Mouse (Mus musculus): Measurements from ENCODE around the gene Tfr2. TPM values are rescaled to one million over a fixed set of nuclear protein-coding genes. Genes with fewer than 3 reads are reported as not detected.

Gene Tfr2
- total and polyA plus RNA-seq, 3 experiments, result 96.2 to 112 TPM; not detected in 1

GRCm38 (mm10) chr5:137568223-137568798 lies 1.3 kb upstream of the Tfr2 start:
- H3K9ac ChIP-seq (ENCODE audit: control insufficient read depth, low read depth, low read length, poor library complexity, severe bottlenecking), result no peak overlapping the region
- no peak overlapping the region for H3K27ac ChIP-seq (ENCODE audit: control insufficient read depth, low read depth, low read length)
- H3K79me2 ChIP-seq (ENCODE audit: control insufficient read depth, insufficient read depth, low read length, poor library complexity), result peaks cover 21% of the 10 kb centered on the region
- H3K4me1 ChIP-seq (ENCODE audit: control insufficient read depth in 1 of 2, insufficient read depth in 2 of 2, low read length in 2 of 2), result peaks cover 0 to 25% of the 10 kb centered on the region in 2 experiments; a peak in 2 of 4 replicates
- H3K9me3 ChIP-seq (replicated peaks; ENCODE audit: insufficient read depth, low read length), result no peaks in the 10 kb centered on the region
- TF ChIP-seq TAL1 (IDR thresholded peaks at IDR 0.05; ENCODE audit: low read length) (no peak), ELF1 (IDR thresholded peaks at IDR 0.05; ENCODE audit: low read depth, low read length) (no peak), ZMIZ1 (IDR thresholded peaks at IDR 0.05; ENCODE audit: low read depth, low read length) (no peak), RCOR1 (IDR thresholded peaks at IDR 0.05; ENCODE audit: low read depth, low read length) (no peak), NELFE (IDR thresholded peaks at IDR 0.05; ENCODE audit: low read depth, low read length) (no peak), MYC (IDR thresholded peaks at IDR 0.05; ENCODE audit: low read depth, low read length) (no peak), SMC3 (IDR thresholded peaks at IDR 0.05; ENCODE audit: low read depth, low read length) (no peak), MYB (IDR thresholded peaks at IDR 0.05; ENCODE audit: low read depth, low read length) (no peak), MAFK (IDR thresholded peaks at IDR 0.05; ENCODE audit: borderline replicate concordance, low read depth, low read length) (no peak), ETS1 (IDR thresholded peaks at IDR 0.05; ENCODE audit: low read depth, low read length) (no peak), POLR2AphosphoS2 (IDR thresholded peaks at IDR 0.05; ENCODE audit: low read length) (no peak), RAD21 (IDR thresholded peaks at IDR 0.05; ENCODE audit: low read depth, low read length) (no peak), CTCF (IDR thresholded peaks at IDR 0.05 in 2 of 3, conservative IDR thresholded peaks at IDR 0.05 in 1 of 3; ENCODE audit: control insufficient read depth in 1 of 3, insufficient read depth in 1 of 3, low read depth in 2 of 3, low read length in 3 of 3, poor library complexity in 1 of 3, severe bottlenecking in 1 of 3) (no peak), MAX (IDR thresholded peaks at IDR 0.05; ENCODE audit: low read length) (no peak)
- no peak for DNase-seq (ENCODE audit: low read depth, low spot score)
- no peak overlapping the region for H3K4me3 ChIP-seq (ENCODE audit: control insufficient read depth in 1 of 2, insufficient read depth in 1 of 2, low read depth in 2 of 2, low read length in 2 of 2)
- peaks cover 0 to 13% of the 10 kb centered on the region in 2 experiments; a peak in 2 of 4 replicates for H3K36me3 ChIP-seq (ENCODE audit: control insufficient read depth in 1 of 2, insufficient read depth in 2 of 2, low read length in 2 of 2)
- no peaks in the 10 kb centered on the region for H3K27me3 ChIP-seq (ENCODE audit: control insufficient read depth in 1 of 2, insufficient read depth in 2 of 2, low read length in 2 of 2)

- H3K9ac ChIP-seq (ENCODE audit: control insufficient read depth, low read depth, low read length, poor library complexity, severe bottlenecking), result peak overlapping the region; percentile 65
- TF ChIP-seq GABPA (IDR thresholded peaks at IDR 0.05; ENCODE audit: low read depth, low read length), result no peak
- peak; percentile 48 for TF ChIP-seq MAZ (IDR thresholded peaks at IDR 0.05; ENCODE audit: low read depth, low read length)
- peaks cover 21% of the 10 kb centered on the region for H3K79me2 ChIP-seq (ENCODE audit: control insufficient read depth, insufficient read depth, low read length, poor library complexity)
- peaks cover 0 to 25% of the 10 kb centered on the region in 2 experiments; a peak in 2 of 4 replicates for H3K4me1 ChIP-seq (ENCODE audit: control insufficient read depth in 1 of 2, insufficient read depth in 2 of 2, low read length in 2 of 2)
- peak; percentile 36 for DNase-seq (ENCODE audit: low read depth, low spot score)
- no peak overlapping the region; the same call in 1 of the 2 replicates for H3K27ac ChIP-seq (ENCODE audit: control insufficient read depth, low read depth, low read length)
- H3K27me3 ChIP-seq (ENCODE audit: control insufficient read depth in 1 of 2, insufficient read depth in 2 of 2, low read length in 2 of 2), result no peaks in the 10 kb centered on the region
- H3K4me3 ChIP-seq (ENCODE audit: control insufficient read depth in 1 of 2, insufficient read depth in 1 of 2, low read depth in 2 of 2, low read length in 2 of 2), result peak overlapping the region; percentile 47 to 57
- peaks cover 3 to 13% of the 10 kb centered on the region in 2 experiments for H3K36me3 ChIP-seq (ENCODE audit: control insufficient read depth in 1 of 2, insufficient read depth in 2 of 2, low read length in 2 of 2)
- H3K9me3 ChIP-seq (replicated peaks; ENCODE audit: insufficient read depth, low read length), result no peaks in the 10 kb centered on the region
Observed at GRCm38 (mm10) chr5:137569031-137569430, 609 bp upstream of the Tfr2 start.

Measured in MEL (cell line).